Mouse (Mus musculus): Measurements from ENCODE around the gene Itga3. TPM values are rescaled to one million over a fixed set of nuclear protein-coding genes. Genes with fewer than 3 reads are reported as not detected.
A peak's percentile ranks its signal among the peaks of the same experiment; 100 is the strongest.

Itga3 gene
- 17.7 and 20.3 TPM in 2 replicates for polyA plus RNA-seq (2015; fragmentation: Nextera tagmentation; extraction: Ambion mirVana)

- H3K27ac ChIP-seq (replicated peaks) = peak within 1 kb of the TSS; percentile 83
- peak within 1 kb of the TSS; percentile 78 for H3K4me2 ChIP-seq
- peak within 1 kb of the TSS; percentile 66 for H3K9ac ChIP-seq (replicated peaks)
- no peaks in the 10 kb centered on the region for H3K36me3 ChIP-seq
- H3K9me3 ChIP-seq (replicated peaks) = no peaks in the 10 kb centered on the region
- H3K27me3 ChIP-seq (replicated peaks) = peaks cover 35% of the 10 kb centered on the region
- H3K4me3 ChIP-seq (replicated peaks) = peak within 1 kb of the TSS; percentile 62
- H3K4me1 ChIP-seq = peaks cover 56% of the 10 kb centered on the region
- WGBS = under 1% methylated on average over 44 of the region's 51 CpGs
- ATAC-seq (ENCODE audit: low FRiP score) = peak; percentile 85
These were observed at the start of gene Itga3 for GRCm38 (mm10) chr11:95076536-95077111. Itga3 (minus strand) TSS chr11:95076801.

- no peak for ATAC-seq (ENCODE audit: low FRiP score)
- Histone ChIP-seq H3K9ac (replicated peaks) (no peak overlapping the region), H3K27me3 (replicated peaks) (peaks cover 74% of the 10 kb centered on the region), H3K4me3 (replicated peaks) (no peak overlapping the region), H3K4me1 (peaks cover 27% of the 10 kb centered on the region), H3K9me3 (replicated peaks) (no peaks in the 10 kb centered on the region), H3K4me2 (no peak overlapping the region), H3K36me3 (no peaks in the 10 kb centered on the region), H3K27ac (replicated peaks) (no peak overlapping the region)
- 24% methylated on average over 7 of the region's 7 CpGs for WGBS
These were observed 48.9 kb upstream of the Itga3 start for GRCm38 (mm10) chr11:95125366-95125948.

DNA sequence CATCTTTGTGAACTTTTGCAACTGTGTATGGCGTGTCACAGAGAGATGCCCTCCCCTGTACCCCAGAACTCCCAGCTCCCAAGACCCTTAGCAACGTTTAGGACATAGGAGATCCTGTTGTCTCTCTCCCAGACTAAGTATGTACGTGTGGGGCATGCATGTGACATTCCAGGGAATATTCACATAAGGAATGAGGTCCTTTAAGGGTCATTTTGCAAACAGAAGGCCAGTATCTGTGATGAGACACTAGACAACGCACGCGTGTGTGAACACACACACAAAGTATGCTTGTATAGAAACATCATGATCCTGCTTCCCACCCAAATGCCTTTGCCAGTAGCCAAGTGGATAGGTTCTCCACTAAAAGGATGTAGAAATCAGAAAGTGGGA lies 45.5 kb upstream of the Itga3 start:
- Histone ChIP-seq H3K9me3 (replicated peaks) (no peaks in the 10 kb centered on the region), H3K9ac (replicated peaks) (no peak overlapping the region), H3K36me3 (no peaks in the 10 kb centered on the region), H3K4me2 (no peak overlapping the region), H3K4me3 (replicated peaks) (no peak overlapping the region), H3K4me1 (peaks cover 35% of the 10 kb centered on the region), H3K27ac (replicated peaks) (no peak overlapping the region), H3K27me3 (replicated peaks) (peaks cover 84% of the 10 kb centered on the region)
- no peak for ATAC-seq (ENCODE audit: low FRiP score)
- WGBS = 34% methylated on average over 6 of the region's 6 CpGs

DNA sequence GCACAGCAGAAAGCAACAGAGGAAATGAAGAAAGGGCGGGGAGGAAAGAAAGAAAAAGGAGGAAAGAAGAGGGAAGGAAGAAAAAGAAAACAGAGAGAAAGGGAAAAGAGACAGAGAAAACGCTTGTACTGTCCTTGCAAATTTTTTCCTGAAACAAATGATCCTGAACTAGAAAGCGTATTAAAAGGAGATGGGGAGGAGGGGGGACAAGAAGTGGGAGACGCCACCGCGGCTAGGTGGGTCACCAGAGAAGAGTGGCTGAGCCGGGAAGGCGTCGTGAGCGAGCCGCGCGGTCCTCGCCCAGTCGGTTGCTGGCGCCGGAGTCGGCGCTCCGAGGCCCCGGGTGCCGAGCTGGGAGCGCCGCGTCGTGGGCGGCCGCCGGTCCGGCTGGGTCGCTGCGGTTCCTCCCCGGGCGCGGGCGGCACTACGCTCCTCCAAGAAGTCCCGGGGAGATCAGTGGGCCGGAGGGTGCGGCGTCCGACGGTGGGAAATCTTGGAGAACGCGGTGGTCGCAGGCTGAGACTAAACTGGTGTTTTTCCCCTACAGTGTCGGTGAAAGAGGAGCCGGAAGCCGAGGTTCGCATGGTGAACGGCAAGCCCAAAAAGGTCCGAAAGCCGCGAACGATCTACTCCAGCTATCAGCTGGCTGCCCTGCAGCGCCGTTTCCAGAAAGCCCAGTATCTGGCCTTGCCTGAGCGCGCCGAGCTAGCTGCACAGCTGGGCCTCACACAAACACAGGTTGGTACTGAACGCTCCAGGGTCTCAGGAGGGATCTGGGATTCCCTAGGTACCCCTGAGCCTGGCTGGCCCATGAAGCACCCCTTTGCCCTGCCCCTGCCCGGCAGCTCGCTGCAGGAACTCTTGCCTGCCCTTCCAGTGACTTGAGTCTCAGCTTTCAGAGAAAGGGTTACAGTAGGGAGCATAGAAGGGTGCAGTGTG lies 44.8 kb upstream of the Itga3 start:
- no peaks in the 10 kb centered on the region for H3K36me3 ChIP-seq
- H3K4me1 ChIP-seq = peaks cover 29% of the 10 kb centered on the region
- no peak overlapping the region for H3K27ac ChIP-seq (replicated peaks)
- H3K4me2 ChIP-seq = peak overlapping the region; percentile 72
- WGBS = 2% methylated on average over 61 of the region's 63 CpGs
- no peak for ATAC-seq (ENCODE audit: low FRiP score)
- H3K4me3 ChIP-seq (replicated peaks) = peak overlapping the region; percentile 26
- H3K27me3 ChIP-seq (replicated peaks) = peaks cover 83% of the 10 kb centered on the region
- no peak overlapping the region for H3K9ac ChIP-seq (replicated peaks)
- no peaks in the 10 kb centered on the region for H3K9me3 ChIP-seq (replicated peaks)

- ATAC-seq (ENCODE audit: low FRiP score) = no peak
- peaks cover 27% of the 10 kb centered on the region for H3K4me1 ChIP-seq
- 2% methylated on average over 21 of the region's 21 CpGs for WGBS
- no peak overlapping the region for H3K9ac ChIP-seq (replicated peaks)
- H3K4me3 ChIP-seq (replicated peaks) = peak overlapping the region; percentile 36
- H3K9me3 ChIP-seq (replicated peaks) = no peaks in the 10 kb centered on the region
- H3K36me3 ChIP-seq = no peaks in the 10 kb centered on the region
- H3K4me2 ChIP-seq = peak overlapping the region; percentile 72
- peaks cover 79% of the 10 kb centered on the region for H3K27me3 ChIP-seq (replicated peaks)
- H3K27ac ChIP-seq (replicated peaks) = no peak overlapping the region
These were observed 44.0 kb upstream of the Itga3 start for GRCm38 (mm10) chr11:95120633-95121020.

DNA sequence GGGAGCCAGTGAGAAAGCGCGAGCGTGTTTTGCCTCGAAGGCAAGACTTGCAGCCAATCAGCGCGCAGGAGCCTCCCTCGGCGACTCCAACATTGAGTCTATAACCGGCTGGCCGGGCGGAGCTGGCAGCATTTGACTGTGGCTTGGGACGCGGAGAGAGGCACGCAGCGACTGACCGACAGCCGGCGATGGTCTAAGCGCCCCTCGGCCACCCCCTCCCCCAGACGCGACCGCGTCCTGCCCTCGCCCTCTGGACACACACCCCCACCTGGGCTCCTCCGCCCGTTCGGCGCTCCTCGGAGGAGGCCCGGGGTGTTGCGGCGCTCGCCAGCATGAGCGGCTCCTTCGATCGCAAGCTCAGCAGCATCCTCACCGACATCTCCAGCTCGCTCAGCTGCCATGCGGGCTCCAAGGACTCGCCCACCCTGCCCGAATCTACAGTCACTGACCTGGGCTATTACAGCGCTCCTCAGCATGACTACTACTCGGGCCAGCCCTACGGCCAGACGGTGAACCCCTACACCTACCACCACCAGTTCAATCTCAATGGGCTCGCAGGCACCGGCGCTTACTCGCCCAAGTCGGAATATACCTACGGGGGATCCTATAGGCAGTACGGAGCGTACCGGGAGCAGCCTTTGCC lies 43.5 kb upstream of the Itga3 start, which contains the start of gene Dlx3:
TSS of gene Dlx3 (plus strand) at position 130 of the 643 bp plus-strand sequence.
- no peaks in the 10 kb centered on the region for H3K36me3 ChIP-seq
- H3K27ac ChIP-seq (replicated peaks) = no peak within 1 kb of the TSS
- H3K4me2 ChIP-seq = peak within 1 kb of the TSS; percentile 72
- peaks cover 74% of the 10 kb centered on the region for H3K27me3 ChIP-seq (replicated peaks)
- ATAC-seq (ENCODE audit: low FRiP score) = no peak
- no peak within 1 kb of the TSS for H3K9ac ChIP-seq (replicated peaks)
- no peaks in the 10 kb centered on the region for H3K9me3 ChIP-seq (replicated peaks)
- peak within 1 kb of the TSS; percentile 36 for H3K4me3 ChIP-seq (replicated peaks)
- peaks cover 27% of the 10 kb centered on the region for H3K4me1 ChIP-seq
- under 1% methylated on average over 53 of the region's 55 CpGs for WGBS

- ATAC-seq (ENCODE audit: low FRiP score) = peak; percentile 58; the same call in 1 of the 2 replicates
- H3K4me3 ChIP-seq (replicated peaks) = no peak overlapping the region
- no peak overlapping the region for H3K9ac ChIP-seq (replicated peaks)
- 0 out of 2 replicates have a peak overlapping the region, but pooled peaks have one; percentile 15 for H3K4me2 ChIP-seq
- WGBS = 5% methylated on average over 8 of the region's 8 CpGs
- H3K4me1 ChIP-seq = peaks cover 27% of the 10 kb centered on the region
- peaks cover 60% of the 10 kb centered on the region for H3K27me3 ChIP-seq (replicated peaks)
- no peaks in the 10 kb centered on the region for H3K9me3 ChIP-seq (replicated peaks)
- no peak overlapping the region for H3K27ac ChIP-seq (replicated peaks)
- no peaks in the 10 kb centered on the region for H3K36me3 ChIP-seq
These were observed 41.9 kb upstream of the Itga3 start for GRCm38 (mm10) chr11:95118505-95118904.

DNA sequence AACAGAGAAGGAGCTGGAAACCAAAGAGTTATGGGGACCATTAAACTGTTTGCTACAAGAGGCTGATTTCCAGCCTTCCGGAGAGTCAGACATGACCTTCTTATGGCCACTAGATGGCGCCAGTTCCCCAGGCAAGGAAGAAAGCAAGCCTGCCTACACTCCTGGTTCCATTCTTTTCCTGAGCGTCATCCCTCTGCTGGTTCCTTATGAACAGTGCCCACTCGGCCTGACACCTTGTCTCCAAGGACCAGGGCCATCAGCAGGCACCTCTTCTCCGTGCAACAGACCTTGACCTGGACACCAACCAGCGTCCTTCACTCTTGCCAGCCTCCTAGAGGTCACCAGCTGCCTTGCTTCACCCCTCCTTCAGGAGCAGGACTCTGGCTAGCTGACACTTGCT lies 40.4 kb upstream of the Itga3 start:
- WGBS = 2% methylated on average over 6 of the region's 6 CpGs
- Histone ChIP-seq H3K27ac (replicated peaks) (no peak overlapping the region), H3K9ac (replicated peaks) (no peak overlapping the region), H3K4me3 (replicated peaks) (no peak overlapping the region), H3K36me3 (no peaks in the 10 kb centered on the region), H3K4me1 (peaks cover 27% of the 10 kb centered on the region), H3K9me3 (replicated peaks) (no peaks in the 10 kb centered on the region), H3K27me3 (replicated peaks) (peaks cover 46% of the 10 kb centered on the region), H3K4me2 (no peak overlapping the region)
- ATAC-seq (ENCODE audit: low FRiP score) = peak; percentile 65

GRCm38 (mm10) chr11:95110081-95110480 lies 33.5 kb upstream of the Itga3 start:
- H3K36me3 ChIP-seq = no peaks in the 10 kb centered on the region
- H3K4me3 ChIP-seq (replicated peaks) = no peak overlapping the region
- H3K4me1 ChIP-seq = peaks cover 20% of the 10 kb centered on the region
- no peak overlapping the region for H3K4me2 ChIP-seq
- H3K27ac ChIP-seq (replicated peaks) = no peak overlapping the region
- H3K9me3 ChIP-seq (replicated peaks) = no peaks in the 10 kb centered on the region
- no peaks in the 10 kb centered on the region; the same call in none of the 2 replicates for H3K27me3 ChIP-seq (replicated peaks)
- no peak overlapping the region for H3K9ac ChIP-seq (replicated peaks)
- ATAC-seq (ENCODE audit: low FRiP score) = no peak
- 89% methylated on average over 7 of the region's 7 CpGs for WGBS

GRCm38 (mm10) chr11:95109000-95109399 lies 32.4 kb upstream of the Itga3 start:
- H3K36me3 ChIP-seq = no peaks in the 10 kb centered on the region
- no peak overlapping the region for H3K9ac ChIP-seq (replicated peaks)
- no peaks in the 10 kb centered on the region; the same call in none of the 2 replicates for H3K27me3 ChIP-seq (replicated peaks)
- H3K4me2 ChIP-seq = no peak overlapping the region
- H3K9me3 ChIP-seq (replicated peaks) = no peaks in the 10 kb centered on the region
- no peak overlapping the region for H3K27ac ChIP-seq (replicated peaks)
- ATAC-seq (ENCODE audit: low FRiP score) = no peak
- peaks cover 21% of the 10 kb centered on the region for H3K4me1 ChIP-seq
- H3K4me3 ChIP-seq (replicated peaks) = no peak overlapping the region
- WGBS = 87% methylated on average over 2 of the region's 2 CpGs
